Mouse (Mus musculus): ENCODE data around the gene Pou4f2.

GRCm38 (mm10) chr8:78438121-78438520 lies 1.7 kb upstream of the Pou4f2 start:
- TF ChIP-seq CTCF (IDR thresholded peaks at IDR 0.05; ENCODE audit: extremely low read depth, insufficient read depth, insufficient read length, insufficient replicate concordance) (no peak), POLR2A (IDR thresholded peaks at IDR 0.05; ENCODE audit: low read depth, low read length) (no peak)
